Mouse (Mus musculus) ovary, postnatal 36 days (tissue): Measurements from ENCODE around the gene Naa15.
"Not testable (repeated sequence)": the region's sequence is repeated elsewhere in the genome, so short reads cannot be mapped to it uniquely, and the experiment has no call there.

Experiments used
- DNase-seq: peaks from one replicate; pipeline ENCODE4 v3.0.0; 2022; ENCODE audit warnings: low spot score, mixed read lengths

Naa15 gene

DNA sequence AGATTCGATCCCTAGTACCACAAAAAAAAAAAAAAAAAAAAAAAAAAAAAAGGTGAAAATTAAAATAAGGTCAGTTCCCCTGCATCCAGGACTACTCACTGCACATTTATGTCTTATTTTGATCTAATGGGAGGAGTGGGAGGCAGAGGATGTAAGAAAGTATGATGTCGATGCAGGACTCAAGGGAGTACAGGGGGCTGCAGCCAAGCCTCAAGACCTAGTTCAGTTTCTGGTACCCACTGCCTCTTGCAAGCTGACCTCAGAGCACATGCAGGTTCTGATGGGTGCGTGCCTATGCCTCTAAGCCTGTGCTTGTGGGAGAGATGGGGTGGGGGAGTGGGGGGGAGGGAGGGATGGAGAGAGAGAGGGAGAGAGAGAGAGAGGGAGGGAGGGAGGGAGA lies 20.1 kb upstream of the Naa15 start:
- DNase-seq: no peak

GRCm38 (mm10) chr3:51395461-51396145 lies 19.3 kb upstream of the Naa15 start:
- DNase-seq: no peak

DNA sequence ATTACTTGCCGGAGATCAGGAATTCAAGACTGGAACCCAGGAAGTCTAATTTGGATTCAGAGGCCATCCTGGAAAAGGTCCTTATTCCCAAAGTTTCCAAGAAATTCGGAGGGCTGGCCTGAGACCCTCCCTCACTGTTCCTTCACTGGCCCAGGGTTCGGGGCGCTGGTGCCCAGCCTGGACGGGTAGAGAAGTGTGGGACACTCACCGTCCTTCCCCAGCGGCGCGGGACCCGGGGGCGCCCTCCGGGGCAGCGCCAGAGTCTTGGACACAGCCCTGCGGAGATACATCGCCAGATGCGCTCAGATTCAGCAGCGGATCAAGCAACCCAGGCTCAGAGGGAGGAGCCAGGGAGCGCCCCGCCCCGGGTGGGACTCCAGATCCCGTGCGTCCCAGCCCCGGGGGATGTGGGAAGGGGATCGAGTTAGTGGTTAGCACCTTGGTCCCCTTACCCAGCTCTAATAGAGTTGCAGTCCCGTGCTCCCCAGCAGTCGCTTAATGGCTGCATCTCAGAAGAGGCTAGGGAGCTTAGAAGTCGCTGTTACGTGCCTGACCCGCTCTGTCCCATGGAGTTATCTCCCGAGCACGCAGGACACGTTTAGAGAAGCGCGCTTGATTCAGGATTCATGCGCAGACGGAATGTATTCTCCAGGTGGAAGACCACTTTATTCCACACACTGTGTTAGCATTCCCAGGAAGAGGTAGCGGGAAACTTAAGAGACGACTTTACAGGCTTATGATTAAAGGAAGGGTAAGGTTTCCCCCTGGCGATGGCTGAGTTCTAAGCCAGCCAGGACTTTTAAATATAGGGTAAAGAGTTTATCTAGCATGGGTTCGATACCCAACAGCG lies 18.5 kb upstream of the Naa15 start, which contains the start of gene Mgarp:
TSS of gene Mgarp (minus strand) at position 520 of the 850 bp plus-strand sequence.
- peak; percentile 82 for DNase-seq

GRCm38 (mm10) chr3:51397700-51398299 lies 17.1 kb upstream of the Naa15 start:
- no peak for DNase-seq

- DNase-seq: no peak
These were observed 16.3 kb upstream of the Naa15 start for GRCm38 (mm10) chr3:51398667-51399066.

- DNase-seq: no peak
These were observed 15.4 kb upstream of the Naa15 start for GRCm38 (mm10) chr3:51399531-51399930.

DNA sequence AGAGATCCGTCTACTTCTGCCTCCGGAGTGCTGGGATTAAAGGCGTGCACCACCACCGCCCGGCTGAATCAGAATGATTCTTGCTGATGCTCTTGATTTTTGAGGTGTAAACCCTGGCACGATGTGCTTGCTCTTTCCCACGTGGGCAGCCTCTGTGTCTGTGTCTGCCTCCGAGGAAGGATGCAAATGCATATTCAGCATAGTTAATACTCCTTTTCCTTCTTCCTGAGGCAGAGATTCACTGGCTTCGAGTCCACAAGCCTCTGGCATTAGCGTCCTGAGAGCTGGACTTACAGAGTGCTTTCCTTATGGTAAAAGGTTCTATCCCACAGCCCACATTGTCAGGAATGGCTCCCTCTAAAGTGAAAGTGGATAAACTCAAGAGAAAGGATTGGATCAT lies 14.3 kb upstream of the Naa15 start:
- DNase-seq: no peak

DNA sequence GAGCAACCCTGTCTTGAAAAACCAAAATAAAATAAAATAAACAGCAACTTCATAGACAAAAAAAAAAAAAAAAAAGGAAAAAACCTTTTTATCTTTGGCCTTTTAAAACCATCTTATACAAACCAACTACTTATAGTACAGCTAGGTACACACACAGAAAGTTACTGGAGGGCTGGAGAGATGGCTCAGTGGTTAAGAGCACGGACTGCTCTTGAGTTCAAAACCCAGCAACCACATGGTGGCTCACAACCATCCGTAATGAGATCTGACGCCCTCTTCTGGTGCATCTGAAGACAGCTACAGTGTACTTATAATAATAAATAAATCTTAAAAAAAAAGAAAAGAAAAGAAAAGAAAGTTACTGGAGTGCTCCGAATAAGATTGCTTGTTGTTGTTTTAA lies 12.9 kb upstream of the Naa15 start:
- not testable (repeated sequence) for DNase-seq

- DNase-seq: no peak
These were observed 12.3 kb upstream of the Naa15 start for GRCm38 (mm10) chr3:51402628-51403027.

DNA sequence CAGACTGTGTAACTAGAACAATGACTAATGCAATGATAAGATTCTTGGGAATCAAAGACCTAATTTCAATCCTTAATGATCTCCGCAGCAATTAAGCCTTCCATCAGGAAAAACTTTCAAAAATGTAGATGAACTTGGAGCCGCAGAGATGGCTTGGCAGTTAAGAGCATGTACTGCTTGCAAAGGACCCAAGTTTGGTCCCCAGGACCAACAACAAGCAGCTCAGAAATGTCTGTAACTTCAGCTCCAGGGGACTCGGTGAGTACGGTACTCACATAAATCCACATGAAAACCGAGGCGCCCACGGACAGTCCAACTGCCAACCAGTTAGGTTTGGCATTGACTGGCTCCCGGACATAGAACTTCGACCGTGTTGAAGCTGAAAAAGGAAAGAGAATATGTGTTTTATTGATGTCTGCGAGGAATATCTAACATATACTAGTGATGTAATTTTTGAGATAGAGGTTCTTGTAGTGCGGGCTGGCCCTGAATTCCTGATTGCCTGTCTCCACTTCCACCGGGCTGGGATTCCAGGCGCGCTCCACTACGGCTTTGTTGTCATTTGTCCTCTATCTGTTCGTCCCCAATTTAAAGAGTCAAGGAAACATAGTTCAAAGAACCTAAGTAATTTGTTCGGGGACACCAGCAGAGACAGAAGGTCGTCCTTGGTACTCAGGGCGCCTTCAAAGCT lies 6.9 kb upstream of the Naa15 start:
- DNase-seq: peak; percentile 30

GRCm38 (mm10) chr3:51408561-51409183 lies 6.3 kb upstream of the Naa15 start, which contains the start of gene Ndufc1:
Gene Ndufc1 (minus strand): TSS chr3:51408988.
- peak; percentile 97 for DNase-seq

- no peak for DNase-seq
These were observed 2.5 kb upstream of the Naa15 start for GRCm38 (mm10) chr3:51412457-51412856.

- no peak for DNase-seq
These were observed 1.7 kb upstream of the Naa15 start for GRCm38 (mm10) chr3:51413276-51413675.

GRCm38 (mm10) chr3:51416073-51416363 lies 1.1 kb downstream of the Naa15 start:
- no peak for DNase-seq

GRCm38 (mm10) chr3:51416364-51417134 lies 1.6 kb downstream of the Naa15 start:
- DNase-seq: peak; percentile 56

DNA sequence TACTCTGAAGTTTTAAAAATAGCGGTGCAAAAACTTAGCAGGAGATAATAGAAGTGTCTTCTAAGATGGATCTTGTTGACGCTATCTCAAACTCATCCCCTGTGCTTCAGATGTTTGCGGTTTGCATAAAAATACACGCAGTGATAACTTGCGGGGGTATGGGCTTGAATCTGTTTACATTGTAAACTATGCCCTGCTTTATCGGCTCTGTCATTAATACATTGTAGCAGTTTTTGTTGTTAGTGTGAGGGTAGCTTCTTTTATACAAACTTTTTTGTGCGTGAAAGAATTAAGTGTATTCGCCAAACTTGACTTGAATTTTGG lies 2.1 kb downstream of the Naa15 start:
- DNase-seq: no peak

GRCm38 (mm10) chr3:51417485-51417884 lies 2.5 kb downstream of the Naa15 start:
- DNase-seq: no peak

- no peak for DNase-seq
These were observed 3.0 kb downstream of the Naa15 start for GRCm38 (mm10) chr3:51417966-51418365.

DNA sequence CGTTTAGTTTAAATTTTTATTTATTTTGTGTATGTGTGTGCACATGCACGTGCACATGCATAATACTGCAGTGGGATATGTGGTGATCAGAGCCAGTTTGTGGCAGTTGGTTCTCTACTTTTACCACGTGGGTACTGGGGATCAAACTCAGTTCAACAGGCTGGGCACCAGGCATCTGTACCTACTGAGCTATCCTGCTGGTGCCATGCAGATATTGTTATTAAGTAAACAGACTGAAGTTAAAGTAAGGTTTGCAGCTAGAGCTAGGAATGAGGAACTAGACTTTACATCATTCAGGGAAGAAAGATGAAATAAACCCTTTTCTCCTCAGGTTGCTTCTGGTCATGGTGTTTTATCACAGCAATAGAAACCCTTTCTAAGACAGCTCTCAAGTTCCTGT lies 7.0 kb downstream of the Naa15 start:
- DNase-seq: no peak

DNA sequence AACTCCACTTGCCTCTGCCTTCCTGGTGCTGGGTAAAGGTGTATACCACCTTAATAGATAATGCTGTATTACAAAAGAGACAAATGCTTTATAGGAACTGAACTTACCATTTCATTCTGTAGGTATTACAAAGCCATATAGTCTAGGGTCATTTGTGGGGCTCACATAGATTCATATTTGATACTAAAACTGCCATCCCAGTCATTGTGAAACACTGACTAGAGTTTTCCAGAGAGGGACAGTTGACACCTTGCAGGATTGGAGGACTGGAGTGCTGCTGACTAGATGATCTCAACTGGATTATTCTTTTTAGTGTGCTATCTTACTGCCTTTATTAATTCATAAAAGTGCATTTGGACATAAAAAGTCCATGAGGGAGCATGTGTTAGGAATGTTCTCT lies 10.4 kb downstream of the Naa15 start:
- DNase-seq: no peak

DNA sequence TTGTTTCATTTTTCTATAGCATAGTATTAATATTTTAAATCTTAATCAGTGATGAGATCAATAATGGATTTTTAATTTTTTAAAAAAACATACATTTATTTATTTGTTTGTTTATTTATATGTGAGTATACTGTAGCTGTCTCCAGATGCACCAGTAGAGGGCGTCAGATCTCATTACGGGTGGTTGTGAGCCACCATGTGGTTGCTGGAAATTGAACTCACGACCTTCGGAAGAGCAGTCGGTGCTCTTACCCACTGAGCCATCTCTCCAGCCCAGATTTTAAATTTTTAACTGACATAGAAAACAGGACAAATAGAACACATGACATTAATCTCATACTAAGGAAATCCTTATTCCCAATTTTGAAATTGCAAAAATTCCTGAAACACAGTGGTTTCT lies 19.4 kb downstream of the Naa15 start:
- not testable (repeated sequence) for DNase-seq
